Mouse (Mus musculus) splenic B cell, adult 2 months (primary cell): ENCODE results near the gene Vmn1r173.
"Not testable (repeated sequence)": the region's sequence is repeated elsewhere in the genome, so short reads cannot be mapped to it uniquely, and the experiment has no call there.

ENCODE experiments used
- DNase-seq: peaks from one replicate; pipeline ENCODE4 v3.0.0-alpha.2; 2011; ENCODE audit warnings: low read depth, low spot score
- H3K27me3 ChIP-seq: 2 replicates; pipeline ENCODE4 v1.6.1; 2012; ENCODE audit warnings: mild to moderate bottlenecking, low read length, moderate library complexity, mixed read lengths; ENCODE audit not compliant: control insufficient read depth, poor library complexity, insufficient read depth, severe bottlenecking
- H3K36me3 ChIP-seq: 2 replicates; pipeline ENCODE4 v1.6.1; 2012; ENCODE audit warnings: mild to moderate bottlenecking, low read length, moderate library complexity, mixed read lengths; ENCODE audit not compliant: control insufficient read depth, poor library complexity, insufficient read depth, severe bottlenecking

Vmn1r173 gene

DNA sequence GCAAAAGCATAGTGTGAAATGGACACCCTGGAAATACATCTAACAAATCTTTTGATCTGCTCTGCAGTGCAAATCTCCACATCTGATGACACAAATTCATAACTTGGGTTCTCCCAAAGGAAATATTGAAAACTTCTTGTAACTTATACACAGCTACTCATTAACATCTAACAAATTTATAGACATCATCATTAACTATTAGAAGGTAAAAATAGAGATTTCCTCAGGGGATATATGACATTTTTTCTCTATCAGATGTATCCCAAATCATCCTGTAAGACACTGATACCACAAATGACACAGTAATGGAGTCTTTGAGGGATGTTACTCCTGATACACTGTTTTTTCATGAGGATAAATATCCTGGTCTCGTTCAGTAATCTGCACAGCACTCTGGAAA lies at the start of gene Vmn1r173:
Gene Vmn1r173, plus strand, starts transcription at position 301 of the 400 bp plus-strand sequence.
- not testable (repeated sequence) for DNase-seq, H3K27me3 ChIP-seq

GRCm38 (mm10) chr7:23658016-23658415 lies 42.5 kb upstream of the Vmn1r173 start, which contains the start of gene Vmn1r172:
Gene Vmn1r172 (plus strand): TSS chr7:23658316.
- no peak for DNase-seq
- H3K27me3 ChIP-seq: no peaks in the 10 kb centered on the region

More for the DNA sequence above, at the start of gene Vmn1r173:
- H3K36me3 ChIP-seq: not testable (repeated sequence)

DNA sequence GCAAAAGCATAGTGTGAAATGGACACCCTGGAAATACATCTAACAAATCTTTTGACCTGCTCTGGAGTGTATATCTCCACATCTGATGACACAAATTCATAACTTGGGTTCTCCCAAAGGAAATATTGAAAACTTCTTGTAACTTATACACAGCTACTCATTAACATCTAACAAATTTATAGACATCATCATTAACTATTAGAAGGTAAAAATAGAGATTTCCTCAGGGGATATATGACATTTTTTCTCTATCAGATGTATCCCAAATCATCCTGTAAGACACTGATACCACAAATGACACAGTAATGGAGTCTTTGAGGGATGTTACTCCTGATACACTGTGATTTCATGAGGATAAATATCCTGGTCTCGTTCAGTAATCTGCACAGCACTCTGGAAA lies 51.5 kb downstream of the Vmn1r173 start, which contains the start of gene Vmn1r174:
Gene Vmn1r174, plus strand, starts transcription at position 301 of the 400 bp plus-strand sequence.
- not testable (repeated sequence) for DNase-seq, H3K27me3 ChIP-seq, H3K36me3 ChIP-seq

More at GRCm38 (mm10) chr7:23658016-23658415, 42.5 kb upstream of the Vmn1r173 start, which contains the start of gene Vmn1r172:
- no peaks in the 10 kb centered on the region for H3K36me3 ChIP-seq
